Mouse (Mus musculus): ENCODE data around the gene Dennd4c. TPM values are rescaled to one million over a fixed set of nuclear protein-coding genes. Genes with fewer than 3 reads are reported as not detected.
"Not testable (repeated sequence)": the region's sequence is repeated elsewhere in the genome, so short reads cannot be mapped to it uniquely, and the experiment has no call there.

Dennd4c gene
- polyA plus RNA-seq, 1 experiment from 2014 or later = 1.9 TPM

DNA sequence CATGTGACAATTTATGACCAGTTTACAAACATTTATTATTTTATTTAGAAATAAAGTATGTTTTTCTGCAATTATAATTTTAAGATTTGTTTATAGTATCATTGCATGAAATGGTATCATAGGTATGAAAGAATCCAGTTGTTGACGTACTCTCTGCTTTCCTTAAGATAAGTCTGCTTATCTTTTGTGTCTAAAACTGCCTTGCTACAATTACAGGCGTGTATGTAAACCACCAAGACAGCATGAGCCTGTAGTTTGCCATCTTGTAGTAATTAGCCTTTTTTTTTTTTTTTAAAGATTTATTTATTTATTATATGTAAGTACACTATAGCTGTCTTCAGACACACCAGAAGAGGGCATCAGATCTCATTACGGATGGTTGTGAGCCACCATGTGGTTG is 66.5 kb downstream of the Dennd4c start:
- 43% methylated on average over 3 of the region's 3 CpGs for WGBS (ENCODE audit: insufficient replicate concordance)
- H3K4me3 ChIP-seq (replicated peaks) = no peak overlapping the region

GRCm38 (mm10) chr4:86823169-86823568 is 74.8 kb downstream of the Dennd4c start:
- no peak for ATAC-seq (ENCODE audit: insufficient read depth)
- 70% methylated on average over 2 of the region's 2 CpGs for WGBS (ENCODE audit: insufficient replicate concordance)
- H3K27me3 ChIP-seq = no peaks in the 10 kb centered on the region
- no peaks in the 10 kb centered on the region for H3K9me3 ChIP-seq (replicated peaks)
- H3K27ac ChIP-seq (replicated peaks) = no peak overlapping the region
- H3K4me1 ChIP-seq (replicated peaks) = no peaks in the 10 kb centered on the region
- H3K4me3 ChIP-seq (replicated peaks) = no peak overlapping the region
- H3K4me2 ChIP-seq = no peak overlapping the region
- no peak overlapping the region for H3K9ac ChIP-seq
- peaks cover 50% of the 10 kb centered on the region for H3K36me3 ChIP-seq (replicated peaks)

More for the DNA sequence above, 66.5 kb downstream of the Dennd4c start:
- no peak overlapping the region for H3K9ac ChIP-seq
- H3K4me2 ChIP-seq = no peak overlapping the region
- no peaks in the 10 kb centered on the region for H3K4me1 ChIP-seq (replicated peaks)
- no peaks in the 10 kb centered on the region for H3K27me3 ChIP-seq
- H3K9me3 ChIP-seq (replicated peaks) = no peaks in the 10 kb centered on the region
- H3K27ac ChIP-seq (replicated peaks) = no peak overlapping the region
- peaks cover 15% of the 10 kb centered on the region for H3K36me3 ChIP-seq (replicated peaks)
- ATAC-seq (ENCODE audit: insufficient read depth) = no peak

DNA sequence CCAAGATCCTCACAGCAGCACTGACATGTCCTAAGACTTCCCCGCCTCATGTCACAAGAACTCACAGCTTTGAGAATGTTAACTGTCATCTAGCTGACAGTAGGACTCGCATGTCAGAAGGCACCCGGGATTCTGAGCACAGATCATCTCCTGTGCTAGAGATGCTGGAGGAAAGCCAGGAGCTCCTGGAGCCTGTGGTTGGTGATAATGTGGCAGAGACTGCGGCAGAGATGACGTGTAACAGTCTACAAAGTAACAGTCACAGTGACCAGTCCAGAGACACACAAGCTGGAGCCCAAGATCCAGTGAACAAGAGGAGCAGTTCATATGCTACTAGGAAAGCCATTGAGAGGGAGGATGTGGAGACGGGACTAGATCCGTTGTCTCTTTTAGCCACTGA is 76.8 kb downstream of the Dennd4c start:
- peaks cover 58% of the 10 kb centered on the region for H3K36me3 ChIP-seq (replicated peaks)
- no peaks in the 10 kb centered on the region for H3K4me1 ChIP-seq (replicated peaks)
- WGBS (ENCODE audit: insufficient replicate concordance) = 76% methylated on average over 7 of the region's 7 CpGs
- H3K27ac ChIP-seq (replicated peaks) = no peak overlapping the region
- H3K4me3 ChIP-seq (replicated peaks) = no peak overlapping the region
- H3K4me2 ChIP-seq = no peak overlapping the region
- ATAC-seq (ENCODE audit: insufficient read depth) = no peak
- H3K9ac ChIP-seq = no peak overlapping the region
- no peaks in the 10 kb centered on the region for H3K9me3 ChIP-seq (replicated peaks)
- no peaks in the 10 kb centered on the region for H3K27me3 ChIP-seq

- H3K27ac ChIP-seq (replicated peaks) = no peak overlapping the region
- H3K27me3 ChIP-seq = no peaks in the 10 kb centered on the region
- H3K36me3 ChIP-seq (replicated peaks) = peaks cover 34% of the 10 kb centered on the region
- H3K4me3 ChIP-seq (replicated peaks) = no peak overlapping the region
- WGBS (ENCODE audit: insufficient replicate concordance) = 81% methylated on average over 2 of the region's 2 CpGs
- no peak for ATAC-seq (ENCODE audit: insufficient read depth)
- H3K4me2 ChIP-seq = no peak overlapping the region
- H3K4me1 ChIP-seq (replicated peaks) = no peaks in the 10 kb centered on the region
- H3K9ac ChIP-seq = no peak overlapping the region
- no peaks in the 10 kb centered on the region for H3K9me3 ChIP-seq (replicated peaks)
These were observed 83.5 kb downstream of the Dennd4c start for GRCm38 (mm10) chr4:86831896-86832295.

DNA sequence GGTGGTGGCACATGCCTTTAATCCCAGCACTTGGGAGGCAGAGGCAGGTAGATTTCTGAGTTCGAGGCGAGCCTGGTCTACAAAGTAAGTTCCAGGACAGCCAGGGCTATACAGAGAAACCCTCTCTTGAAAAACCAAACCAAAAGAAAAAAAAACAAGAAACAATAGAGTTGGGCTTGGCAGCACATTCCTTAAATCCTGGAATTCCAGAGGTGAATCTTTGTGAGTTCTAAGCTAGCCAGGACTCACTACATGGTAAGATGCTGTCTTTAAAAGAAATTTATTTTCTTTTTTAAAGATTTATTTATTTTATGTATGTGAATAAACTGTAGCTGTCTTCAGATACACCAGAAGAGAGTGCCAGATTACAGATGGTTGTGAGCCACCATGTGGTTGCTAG is 92.8 kb downstream of the Dennd4c start:
- not testable (repeated sequence) for H3K9me3 ChIP-seq (replicated peaks); H3K4me2 ChIP-seq; H3K4me3 ChIP-seq (replicated peaks); H3K27ac ChIP-seq (replicated peaks); H3K4me1 ChIP-seq (replicated peaks); H3K27me3 ChIP-seq; H3K9ac ChIP-seq; ATAC-seq (ENCODE audit: insufficient read depth)
- peaks cover 49% of the 10 kb centered on the region for H3K36me3 ChIP-seq (replicated peaks)
- 81% methylated on average over 2 of the region's 2 CpGs for WGBS (ENCODE audit: insufficient replicate concordance)

GRCm38 (mm10) chr4:86845384-86845783 is 97.0 kb downstream of the Dennd4c start:
- ATAC-seq (ENCODE audit: insufficient read depth) = no peak
- no peaks in the 10 kb centered on the region for H3K27me3 ChIP-seq
- no peak overlapping the region for H3K9ac ChIP-seq
- no peak overlapping the region for H3K4me3 ChIP-seq (replicated peaks)
- no peaks in the 10 kb centered on the region for H3K4me1 ChIP-seq (replicated peaks)
- peaks cover 43% of the 10 kb centered on the region for H3K36me3 ChIP-seq (replicated peaks)
- no peaks in the 10 kb centered on the region for H3K9me3 ChIP-seq (replicated peaks)
- H3K4me2 ChIP-seq = no peak overlapping the region
- no peak overlapping the region for H3K27ac ChIP-seq (replicated peaks)
- 75% methylated on average over 3 of the region's 3 CpGs for WGBS (ENCODE audit: insufficient replicate concordance)

GRCm38 (mm10) chr4:86847246-86847645 is 98.9 kb downstream of the Dennd4c start:
- Histone ChIP-seq H3K27ac (replicated peaks) (no peak overlapping the region), H3K36me3 (replicated peaks) (peaks cover 39% of the 10 kb centered on the region), H3K4me1 (replicated peaks) (no peaks in the 10 kb centered on the region), H3K27me3 (no peaks in the 10 kb centered on the region), H3K9me3 (replicated peaks) (no peaks in the 10 kb centered on the region), H3K9ac (no peak overlapping the region), H3K4me2 (no peak overlapping the region), H3K4me3 (replicated peaks) (no peak overlapping the region)
- 52% methylated on average over 2 of the region's 2 CpGs for WGBS (ENCODE audit: insufficient replicate concordance)
- ATAC-seq (ENCODE audit: insufficient read depth) = no peak

DNA sequence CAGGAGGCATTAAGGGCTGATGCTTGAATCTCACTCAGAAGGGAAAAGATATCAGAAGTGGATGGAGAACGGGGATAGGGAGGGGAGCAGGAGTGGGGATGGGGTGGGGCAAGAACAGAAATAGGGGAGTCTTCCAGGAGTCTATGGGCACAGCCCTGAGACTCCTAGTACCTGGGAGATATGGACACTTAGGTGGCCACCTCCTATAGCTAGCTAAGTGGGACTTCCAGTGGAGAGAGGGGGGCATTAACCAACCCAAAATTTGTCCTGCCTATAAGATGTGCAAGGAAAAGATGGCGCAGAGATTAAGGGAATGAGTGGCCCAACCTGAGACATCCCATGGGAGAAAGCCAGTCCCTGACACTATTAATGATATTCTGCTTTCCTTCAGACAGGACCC is 103.0 kb downstream of the Dennd4c start:
- H3K4me2 ChIP-seq = no peak overlapping the region
- H3K36me3 ChIP-seq (replicated peaks) = peaks cover 56% of the 10 kb centered on the region
- no peak overlapping the region for H3K27ac ChIP-seq (replicated peaks)
- H3K27me3 ChIP-seq = no peaks in the 10 kb centered on the region
- 63% methylated on average over 2 of the region's 2 CpGs for WGBS (ENCODE audit: insufficient replicate concordance)
- H3K4me3 ChIP-seq (replicated peaks) = no peak overlapping the region
- ATAC-seq (ENCODE audit: insufficient read depth) = no peak
- H3K9me3 ChIP-seq (replicated peaks) = no peaks in the 10 kb centered on the region
- H3K4me1 ChIP-seq (replicated peaks) = peaks cover 14% of the 10 kb centered on the region; the same call in 1 of the 2 replicates
- H3K9ac ChIP-seq = no peak overlapping the region

GRCm38 (mm10) chr4:86852018-86852417 is 103.7 kb downstream of the Dennd4c start:
- no peak for ATAC-seq (ENCODE audit: insufficient read depth)
- Histone ChIP-seq H3K4me3 (replicated peaks) (no peak overlapping the region), H3K27me3 (no peaks in the 10 kb centered on the region), H3K9me3 (replicated peaks) (no peaks in the 10 kb centered on the region), H3K4me1 (replicated peaks) (peaks cover 16% of the 10 kb centered on the region; the same call in 1 of the 2 replicates), H3K36me3 (replicated peaks) (peaks cover 53% of the 10 kb centered on the region), H3K27ac (replicated peaks) (peak overlapping the region; percentile 14; the same call in 1 of the 2 replicates), H3K4me2 (no peak overlapping the region), H3K9ac (no peak overlapping the region)
- 43% methylated on average over 3 of the region's 3 CpGs for WGBS (ENCODE audit: insufficient replicate concordance)

- WGBS (ENCODE audit: insufficient replicate concordance) = 61% methylated on average over 4 of the region's 4 CpGs
- Histone ChIP-seq H3K4me3 (replicated peaks) (no peak overlapping the region), H3K9me3 (replicated peaks) (no peaks in the 10 kb centered on the region), H3K27me3 (no peaks in the 10 kb centered on the region), H3K4me2 (no peak overlapping the region), H3K27ac (replicated peaks) (no peak overlapping the region), H3K36me3 (replicated peaks) (peaks cover 48% of the 10 kb centered on the region), H3K4me1 (replicated peaks) (peaks cover 18% of the 10 kb centered on the region), H3K9ac (no peak overlapping the region)
- no peak for ATAC-seq (ENCODE audit: insufficient read depth)
These were observed 104.6 kb downstream of the Dennd4c start for GRCm38 (mm10) chr4:86852813-86853590.

GRCm38 (mm10) chr4:86856304-86857112 is 108.2 kb downstream of the Dennd4c start:
- peaks cover 39% of the 10 kb centered on the region for H3K36me3 ChIP-seq (replicated peaks)
- H3K9me3 ChIP-seq (replicated peaks) = no peaks in the 10 kb centered on the region
- peaks cover 25% of the 10 kb centered on the region for H3K4me1 ChIP-seq (replicated peaks)
- H3K4me2 ChIP-seq = peak overlapping the region; percentile 70
- peak overlapping the region; percentile 93 for H3K4me3 ChIP-seq (replicated peaks)
- WGBS (ENCODE audit: insufficient replicate concordance) = under 1% methylated on average over 50 of the region's 50 CpGs
- H3K27me3 ChIP-seq = no peaks in the 10 kb centered on the region
- ATAC-seq (ENCODE audit: insufficient read depth) = peak; percentile 2; the same call in 1 of the 2 replicates
- H3K9ac ChIP-seq = peak overlapping the region; percentile 95
- peak overlapping the region; percentile 88 for H3K27ac ChIP-seq (replicated peaks)
